Mouse (Mus musculus) intestine, embryonic 14.5 days (tissue): Measurements from ENCODE around the gene Dmrtc1c1. TPM values are rescaled to one million over a fixed set of nuclear protein-coding genes. Genes with fewer than 3 reads are reported as not detected.
"Not testable (repeated sequence)": the region's sequence is repeated elsewhere in the genome, so short reads cannot be mapped to it uniquely, and the experiment has no call there.

Experiments
- ATAC-seq: fragments of 200-750 bp; cut with Nextera tagmentation; replicated peaks from 2 replicates; pipeline ENCODE4 v1.8.0; 2017; ENCODE audit warnings: low read depth, moderate number of reproducible peaks, moderate TSS enrichment, moderate library complexity; ENCODE audit not compliant: low FRiP score, low TSS enrichment
- DNase-seq: peaks from one replicate; pipeline ENCODE4 v3.0.0-alpha.2; 2018; ENCODE audit warnings: low spot score
- H3K27ac ChIP-seq: fragments of 300-500 bp; sonication (generic); 2 replicates; pipeline ENCODE4 v1.5.1; 2014; ENCODE audit warnings: low read depth, mild to moderate bottlenecking, control low read depth
- H3K27me3 ChIP-seq: fragments of 300-500 bp; sonication (generic); replicated peaks from 2 replicates; pipeline ENCODE4 v1.6.1; 2014; ENCODE audit warnings: low read length, control low read depth; ENCODE audit not compliant: control insufficient read depth, insufficient read depth
- H3K36me3 ChIP-seq: fragments of 300-500 bp; sonication (generic); 2 replicates; pipeline ENCODE4 v1.6.1; 2014; ENCODE audit warnings: low read length, control low read depth; ENCODE audit not compliant: control insufficient read depth, insufficient read depth
- H3K4me1 ChIP-seq: fragments of 300-500 bp; sonication (generic); replicated peaks from 2 replicates; pipeline ENCODE4 v1.6.1; 2014; ENCODE audit warnings: low read length, control low read depth, mixed read lengths; ENCODE audit not compliant: control insufficient read depth, insufficient read depth
- H3K4me2 ChIP-seq: fragments of 300-500 bp; sonication (generic); 2 replicates; pipeline ENCODE4 v1.6.1; 2014; ENCODE audit warnings: low read length
- H3K4me3 ChIP-seq: fragments of 300-500 bp; sonication (generic); 2 replicates; pipeline ENCODE4 v1.5.1; 2014; ENCODE audit warnings: low read depth, low read length, control low read depth, mixed read lengths
- H3K9ac ChIP-seq: fragments of 300-500 bp; sonication (generic); 2 replicates; pipeline ENCODE4 v1.6.1; 2014; ENCODE audit warnings: mild to moderate bottlenecking, low read length
- H3K9me3 ChIP-seq: fragments of 300-500 bp; sonication (generic); 2 replicates; pipeline ENCODE4 v1.6.1; 2016; ENCODE audit warnings: low read length, control low read depth; ENCODE audit not compliant: control insufficient read depth
- WGBS: fragments of 180-500 bp; shearing (Covaris S2); extraction: QIAGEN DNeasy Blood & Tissue Kit; methylation state at CpG from one replicate; pipeline ENCODE4 v1.1.7; 2014; 5-methylcytosine and 5-hydroxymethylcytosine counted together
- polyA plus RNA-seq: library from polyadenylated mRNA; unstranded; fragments of >200 nt; fragmentation: Nextera tagmentation; extraction: Ambion mirVana; gene quantifications from 2 replicates; pipeline ENCODE4 v1.2.1, GENCODE M21; 2014

Gene Dmrtc1c1
- not detected in 2 replicates for polyA plus RNA-seq

DNA sequence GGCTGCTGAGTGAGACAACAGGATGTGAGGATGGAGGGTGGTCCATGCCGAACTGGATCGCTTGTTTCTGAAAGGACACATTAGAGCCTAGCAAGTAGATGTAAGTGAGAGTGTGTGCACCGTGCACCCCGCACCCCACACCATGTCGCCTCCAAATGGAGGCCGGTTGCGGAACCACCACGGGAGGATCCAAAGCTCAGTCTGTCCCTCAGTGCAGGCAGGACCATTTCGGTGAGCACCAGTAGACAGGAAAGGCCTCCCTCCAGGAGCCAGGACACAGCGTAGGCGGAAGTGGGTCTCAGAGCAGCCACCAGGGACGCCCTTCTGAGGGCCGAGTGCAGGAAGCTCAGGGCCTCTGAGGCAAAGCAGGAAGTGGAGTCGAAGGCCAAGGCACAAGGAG is at the start of gene Dmrtc1c1:
Gene Dmrtc1c1, plus strand, starts transcription at position 301 of the 400 bp plus-strand sequence.
- no CpG with 5 or more reads among the region's 14 CpGs for WGBS
- not testable (repeated sequence) for ATAC-seq

DNA sequence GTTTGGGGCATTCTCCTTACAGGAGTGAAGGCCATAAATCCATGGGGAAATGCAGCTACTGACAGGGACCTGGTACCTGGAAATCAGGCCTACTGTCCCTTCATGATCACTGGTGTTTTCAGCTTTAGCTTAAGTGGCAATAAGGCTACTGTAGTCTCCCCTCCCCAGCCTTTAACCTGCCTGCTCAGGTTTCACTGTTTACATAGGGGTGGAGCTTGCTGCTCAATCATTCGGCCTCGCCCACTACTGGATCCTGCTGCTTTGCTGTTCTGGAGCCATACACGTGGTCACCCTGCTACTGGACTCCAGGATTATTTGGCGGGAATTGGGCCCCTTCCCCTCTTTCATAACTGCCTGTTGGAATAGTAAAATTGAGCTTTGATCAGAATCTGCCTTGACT is 36.9 kb upstream of the Dmrtc1c1 start:
- H3K27ac ChIP-seq: no peak overlapping the region
- no peaks in the 10 kb centered on the region for H3K27me3 ChIP-seq
- no peaks in the 10 kb centered on the region for H3K36me3 ChIP-seq
- H3K4me2 ChIP-seq: no peak overlapping the region
- DNase-seq (no peak), ATAC-seq (no peak)
- no peaks in the 10 kb centered on the region for H3K4me1 ChIP-seq
- H3K9ac ChIP-seq: no peak overlapping the region
- H3K9me3 ChIP-seq: no peaks in the 10 kb centered on the region
- no peak overlapping the region for H3K4me3 ChIP-seq
- 45% methylated on average over 4 of the region's 4 CpGs for WGBS

More for the DNA sequence above, at the start of gene Dmrtc1c1:
- H3K4me3 ChIP-seq, H3K27ac ChIP-seq, H3K9me3 ChIP-seq, H3K4me2 ChIP-seq, H3K9ac ChIP-seq, H3K4me1 ChIP-seq, DNase-seq, H3K27me3 ChIP-seq, H3K36me3 ChIP-seq: not testable (repeated sequence)

DNA sequence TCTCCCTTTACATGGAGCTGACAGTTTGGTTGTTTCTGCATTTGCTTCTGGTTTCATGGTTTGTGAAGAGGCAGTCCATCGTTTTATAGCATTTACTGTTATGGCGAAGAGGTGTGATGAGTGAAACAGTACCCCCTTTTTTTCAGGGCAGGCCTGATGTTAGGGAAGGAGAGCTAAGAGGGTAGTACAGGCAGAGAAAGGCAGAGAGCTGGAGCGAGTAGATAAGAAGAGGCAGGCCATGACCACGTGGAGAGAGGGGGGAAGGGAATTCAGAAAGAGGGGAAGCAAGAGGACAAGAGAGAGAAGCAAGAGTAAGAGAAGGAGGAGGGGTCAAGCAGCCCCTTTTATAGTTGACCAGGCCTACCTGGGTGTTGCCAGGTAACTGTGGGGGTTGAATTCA is 9.5 kb downstream of the Dmrtc1c1 start:
- no peaks in the 10 kb centered on the region for H3K36me3 ChIP-seq
- 64% methylated on average over 4 of the region's 4 CpGs for WGBS
- H3K4me2 ChIP-seq: no peak overlapping the region
- no peaks in the 10 kb centered on the region for H3K4me1 ChIP-seq
- H3K27me3 ChIP-seq: no peaks in the 10 kb centered on the region
- no peaks in the 10 kb centered on the region for H3K9me3 ChIP-seq
- H3K27ac ChIP-seq: no peak overlapping the region
- ATAC-seq: no peak
- DNase-seq: no peak
- H3K4me3 ChIP-seq: no peak overlapping the region
- H3K9ac ChIP-seq: no peak overlapping the region

DNA sequence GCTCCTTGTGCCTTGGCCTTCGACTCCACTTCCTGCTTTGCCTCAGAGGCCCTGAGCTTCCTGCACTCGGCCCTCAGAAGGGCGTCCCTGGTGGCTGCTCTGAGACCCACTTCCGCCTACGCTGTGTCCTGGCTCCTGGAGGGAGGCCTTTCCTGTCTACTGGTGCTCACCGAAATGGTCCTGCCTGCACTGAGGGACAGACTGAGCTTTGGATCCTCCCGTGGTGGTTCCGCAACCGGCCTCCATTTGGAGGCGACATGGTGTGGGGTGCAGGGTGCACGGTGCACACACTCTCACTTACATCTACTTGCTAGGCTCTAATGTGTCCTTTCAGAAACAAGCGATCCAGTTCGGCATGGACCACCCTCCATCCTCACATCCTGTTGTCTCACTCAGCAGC is 51.8 kb downstream of the Dmrtc1c1 start, which contains the start of gene Dmrtc1c2:
Gene Dmrtc1c2, minus strand, starts transcription at position 101 of the 400 bp plus-strand sequence.
- no CpG with 5 or more reads among the region's 13 CpGs for WGBS
- not testable (repeated sequence) for H3K27me3 ChIP-seq, H3K27ac ChIP-seq, H3K9ac ChIP-seq, H3K4me3 ChIP-seq, H3K4me2 ChIP-seq, DNase-seq, H3K9me3 ChIP-seq, H3K36me3 ChIP-seq, H3K4me1 ChIP-seq, ATAC-seq

Other genes with a start within 250 kb of the Dmrtc1c1 start
- gene Phka1, start 158.7 kb upstream of the Dmrtc1c1 start, polyA plus RNA-seq: 8.6 and 10.3 TPM in 2 replicates
- not detected in 2 replicates for gene Gm3880, start 116.0 kb upstream of the Dmrtc1c1 start, polyA plus RNA-seq
- gene Gm9112, start 95.3 kb upstream of the Dmrtc1c1 start, polyA plus RNA-seq: not detected in 2 replicates
- gene Dmrtc1b, start 95.1 kb upstream of the Dmrtc1c1 start, polyA plus RNA-seq: not detected in 2 replicates
- gene Dmrtc1c2, start 51.7 kb downstream of the Dmrtc1c1 start, polyA plus RNA-seq: not detected in 2 replicates
- gene 1700031F05Rik, start 65.0 kb downstream of the Dmrtc1c1 start, polyA plus RNA-seq: not detected in 2 replicates
- 1.1 and 1.3 TPM in 2 replicates for gene Dmrtc1a, start 105.7 kb downstream of the Dmrtc1c1 start, polyA plus RNA-seq
- gene 1700011M02Rik, start 105.9 kb downstream of the Dmrtc1c1 start, polyA plus RNA-seq: not detected in 2 replicates
- not detected in 2 replicates for gene 1700018G05Rik, start 125.4 kb downstream of the Dmrtc1c1 start, polyA plus RNA-seq